Mouse (Mus musculus) brain, embryonic 14.5 days (tissue): ENCODE measurements around the gene Apol8. TPM values are rescaled to one million over a fixed set of nuclear protein-coding genes. Genes with fewer than 3 reads are reported as not detected.

Experiments used
- polyA plus RNA-seq: library from polyadenylated mRNA; depleted of rRNA; stranded (reverse); fragments of >200 nt; gene quantifications from 2 replicates; pipeline ENCODE4 v1.2.3, GENCODE M21; 2012; rRNA removed

Apol8 gene
- polyA plus RNA-seq, 1 experiment, result 0.30 TPM

Other genes with a start within 250 kb of the Apol8 start
- not detected in 2 replicates for gene Apol11a, start 248.7 kb downstream of the Apol8 start, polyA plus RNA-seq
- not detected in 2 replicates for gene Apol7c, start 223.7 kb downstream of the Apol8 start, polyA plus RNA-seq
- not detected in 2 replicates for gene 1700025B11Rik, start 195.1 kb downstream of the Apol8 start, polyA plus RNA-seq
- gene Apol10b, start 160.9 kb downstream of the Apol8 start, polyA plus RNA-seq, result 0.14 TPM in 1 of 2 replicates, not detected in the other
- gene Gm36245, start 157.7 kb downstream of the Apol8 start, polyA plus RNA-seq, result not detected in 2 replicates
- not detected in 2 replicates for gene Apol11b, start 113.7 kb downstream of the Apol8 start, polyA plus RNA-seq
- gene Apol7e, start 58.1 kb downstream of the Apol8 start, polyA plus RNA-seq, result 0.04 TPM in 1 of 2 replicates, not detected in the other
- gene Apol9b, start 28.0 kb downstream of the Apol8 start, polyA plus RNA-seq, result 0.06 TPM in 1 of 2 replicates, not detected in the other
- 12.1 and 29.9 TPM in 2 replicates for gene Myh9, start 85.2 kb upstream of the Apol8 start, polyA plus RNA-seq
- 163 and 168 TPM in 2 replicates for gene Txn2, start 172.0 kb upstream of the Apol8 start, polyA plus RNA-seq
- 18.0 and 23.7 TPM in 2 replicates for gene Foxred2, start 199.7 kb upstream of the Apol8 start, polyA plus RNA-seq
- 202 and 208 TPM in 2 replicates for gene Eif3d, start 213.8 kb upstream of the Apol8 start, polyA plus RNA-seq